Mouse (Mus musculus): ENCODE results near the gene Grk2.

- TF ChIP-seq POLR2A (IDR thresholded peaks at IDR 0.05; ENCODE audit: low read depth, low read length) (no peak), CTCF (conservative IDR thresholded peaks at IDR 0.05; ENCODE audit: insufficient read depth, insufficient read length, low read depth, low read length) (no peak)
Measured at GRCm38 (mm10) chr19:4305491-4306189, 382 bp downstream of the Grk2 start.
